Mouse (Mus musculus): ENCODE results near the gene Olfr1471. TPM values are rescaled to one million over a fixed set of nuclear protein-coding genes. Genes with fewer than 3 reads are reported as not detected.

The Olfr1471 gene
- not detected for polyA plus RNA-seq (2017; shearing (Covaris generic))

DNA sequence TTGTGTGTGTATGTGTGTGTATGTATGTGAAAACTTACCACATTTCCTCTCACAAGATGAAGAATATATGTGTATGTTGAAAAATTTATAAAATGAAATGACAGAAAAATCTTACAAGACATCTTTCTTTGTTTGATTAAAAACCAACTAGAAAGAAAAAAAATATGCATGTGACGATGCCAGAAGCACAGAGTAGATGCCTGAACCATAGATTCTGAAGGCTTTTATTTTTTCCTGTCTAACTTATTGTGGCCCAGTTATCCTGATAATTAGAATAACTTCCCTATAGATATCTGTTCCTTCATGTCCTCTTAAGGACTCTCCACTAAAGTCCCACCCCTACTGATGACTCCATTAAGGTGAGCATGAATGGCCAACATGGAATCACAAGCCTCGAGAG, at the start of gene Olfr1471:
Gene Olfr1471, plus strand, starts transcription at position 301 of the 400 bp plus-strand sequence.

DNA sequence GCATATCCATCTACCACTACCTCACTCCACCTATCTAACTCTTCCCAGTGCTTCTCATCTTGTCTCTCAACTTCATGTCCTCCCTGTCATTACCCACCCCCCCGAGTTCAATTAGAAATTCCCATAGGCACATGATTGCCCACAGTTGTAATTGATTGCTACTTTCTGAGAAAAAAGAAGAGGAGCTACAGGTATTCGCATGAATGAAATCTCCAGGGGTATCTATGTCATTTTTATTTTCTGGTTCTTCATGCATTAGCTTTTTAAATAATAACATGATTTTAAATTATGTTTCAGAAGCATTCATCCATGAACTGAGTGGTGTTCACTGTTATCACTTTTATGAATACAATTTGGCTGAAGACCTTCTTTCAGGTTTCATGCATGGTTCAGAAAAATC, 35.7 kb upstream of the Olfr1471 start, which contains the start of gene Olfr1469:
Gene Olfr1469, plus strand, starts transcription at position 301 of the 400 bp plus-strand sequence.

DNA sequence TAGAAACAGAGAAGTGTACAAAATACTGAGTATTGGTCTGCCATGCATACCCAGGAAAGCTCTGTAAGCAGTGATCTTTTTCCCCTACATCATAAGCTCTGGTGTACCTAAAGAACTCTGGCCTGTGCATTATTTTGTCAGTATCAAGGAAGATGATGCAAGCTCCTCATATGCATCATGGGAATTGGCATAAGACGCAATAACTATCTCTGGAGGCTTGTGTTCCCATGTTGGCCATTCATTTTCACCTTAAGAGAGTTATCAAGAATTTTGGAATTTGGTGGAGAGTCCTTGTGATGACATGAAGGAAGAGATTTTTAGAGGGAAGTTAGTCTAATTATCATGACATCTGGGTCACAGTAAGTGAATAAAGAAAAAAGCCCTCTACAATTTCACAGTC, 12.8 kb downstream of the Olfr1471 start, which contains the start of gene Olfr1472:
Gene Olfr1472, minus strand, starts transcription at position 101 of the 400 bp plus-strand sequence.

DNA sequence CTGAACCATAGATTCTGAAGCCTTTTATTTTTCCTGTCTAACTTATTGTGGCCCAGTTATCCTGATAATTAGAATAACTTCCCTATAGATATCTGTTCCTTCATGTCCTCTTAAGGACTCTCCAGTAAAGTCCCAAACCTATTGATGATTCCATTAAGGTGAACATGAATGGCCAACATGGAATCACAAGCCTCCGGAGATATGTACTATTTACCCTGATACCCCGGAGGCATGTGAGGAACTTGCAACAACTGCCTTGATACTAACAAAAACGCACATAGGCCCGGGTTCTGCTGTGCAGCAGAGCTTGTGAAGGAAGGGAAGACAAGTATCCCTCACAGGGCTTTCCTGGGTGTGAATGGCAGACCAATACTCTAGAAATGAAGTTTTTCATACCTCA, 26.1 kb downstream of the Olfr1471 start, which contains the start of gene Olfr1474:
Gene Olfr1474, plus strand, starts transcription at position 301 of the 400 bp plus-strand sequence.

DNA sequence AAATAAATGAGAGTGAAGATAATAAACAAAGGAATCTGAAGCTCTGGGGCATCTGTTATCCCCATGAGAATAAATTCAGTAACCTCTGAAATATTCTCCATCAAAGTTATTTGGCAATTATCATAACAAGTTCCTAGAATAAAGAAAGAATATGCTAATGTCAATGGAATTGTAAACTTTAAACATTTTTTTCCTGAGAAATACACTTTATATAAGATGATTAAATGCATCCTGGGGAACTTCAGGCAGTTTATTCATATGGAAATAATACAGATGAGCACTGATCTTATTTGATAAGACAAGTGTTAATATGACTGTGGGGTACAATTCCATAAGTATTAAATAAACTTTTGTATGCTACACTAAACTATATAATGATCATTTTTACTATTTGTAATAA, 36.9 kb downstream of the Olfr1471 start, which contains the start of gene Olfr1475:
Gene Olfr1475, minus strand, starts transcription at position 101 of the 400 bp plus-strand sequence.

DNA sequence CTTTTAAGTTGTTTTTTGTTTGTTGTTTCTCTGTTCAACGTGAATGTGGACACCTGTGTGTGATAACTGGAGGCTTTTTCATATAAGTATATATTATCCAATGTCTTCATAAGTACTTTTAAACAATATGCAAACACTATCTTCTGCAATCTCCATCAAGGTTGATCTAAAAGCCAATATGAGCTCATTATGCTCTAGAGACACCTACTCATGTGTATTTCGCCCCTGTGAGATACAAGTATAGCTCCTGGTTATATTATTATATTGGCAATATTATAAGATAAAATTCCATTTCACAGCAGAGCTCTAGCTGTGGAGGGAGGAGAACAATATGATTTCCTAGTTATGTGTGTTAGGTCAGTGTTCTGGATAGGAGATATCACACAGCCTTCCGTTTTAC, 57.0 kb downstream of the Olfr1471 start, which contains the start of gene Olfr1477:
Gene Olfr1477, plus strand, starts transcription at position 301 of the 400 bp plus-strand sequence.

Other genes starting within 250 kb of the Olfr1471 start
- not detected for gene Olfr1463, start 212.1 kb upstream of the Olfr1471 start, polyA plus RNA-seq (2017; shearing (Covaris generic))
- gene Olfr1465, start 127.9 kb upstream of the Olfr1471 start, polyA plus RNA-seq (2017; shearing (Covaris generic)): not detected
- gene Olfr1466, start 104.5 kb upstream of the Olfr1471 start, polyA plus RNA-seq (2017; shearing (Covaris generic)): not detected
- gene Olfr1467, start 81.2 kb upstream of the Olfr1471 start, polyA plus RNA-seq (2017; shearing (Covaris generic)): 0.14 TPM
- 0.26 TPM for gene Olfr1469, start 35.6 kb upstream of the Olfr1471 start, polyA plus RNA-seq (2017; shearing (Covaris generic))
- gene Olfr1472, start 12.7 kb downstream of the Olfr1471 start, polyA plus RNA-seq (2017; shearing (Covaris generic)): 0.27 TPM
- not detected for gene Olfr1474, start 26.2 kb downstream of the Olfr1471 start, polyA plus RNA-seq (2017; shearing (Covaris generic))
- gene Olfr1475, start 36.8 kb downstream of the Olfr1471 start, polyA plus RNA-seq (2017; shearing (Covaris generic)): not detected
- not detected for gene Olfr1477, start 57.1 kb downstream of the Olfr1471 start, polyA plus RNA-seq (2017; shearing (Covaris generic))
- gene Olfr1480, start 84.5 kb downstream of the Olfr1471 start, polyA plus RNA-seq (2017; shearing (Covaris generic)): not detected
- not detected for gene Olfr1484, start 140.1 kb downstream of the Olfr1471 start, polyA plus RNA-seq (2017; shearing (Covaris generic))
- not detected for gene Olfr1487, start 174.0 kb downstream of the Olfr1471 start, polyA plus RNA-seq (2017; shearing (Covaris generic))
- gene Olfr1489, start 188.2 kb downstream of the Olfr1471 start, polyA plus RNA-seq (2017; shearing (Covaris generic)): not detected
- not detected for gene Olfr1490, start 207.7 kb downstream of the Olfr1471 start, polyA plus RNA-seq (2017; shearing (Covaris generic))